Mouse (Mus musculus) liver, embryonic 14.5 days (tissue): ENCODE measurements at regions not wholly inside any gene's neighbourhood (a gene's known extent, or its start where the extent isn't known, plus 50 kb on each side); places are given as distances from the start of the nearest gene placed in this dataset.

Experiments
- ATAC-seq: fragments of 200-750 bp; cut with Nextera tagmentation; 2 replicates; pipeline ENCODE4 v1.8.0; 2017; ENCODE audit warnings: moderate number of reproducible peaks, mild to moderate bottlenecking, moderate library complexity; ENCODE audit not compliant: insufficient read depth
- DNase-seq, 3 experiments: peaks; one replicate each; pipeline ENCODE4 v3.0.0-alpha.2; 2012 to 2013; ENCODE audit warnings: low read depth in 3 of 3, low spot score in 3 of 3
- H3K27ac ChIP-seq: fragments of 300-500 bp; sonication (generic); 2 replicates; pipeline ENCODE4 v1.5.1; 2014; ENCODE audit warnings: moderate library complexity, mild to moderate bottlenecking, control low read depth, inconsistent platforms
- H3K27me3 ChIP-seq: fragments of 300-500 bp; sonication (generic); 2 replicates; pipeline ENCODE4 v1.6.1; 2014; ENCODE audit warnings: mild to moderate bottlenecking, low read length, moderate library complexity; ENCODE audit not compliant: control insufficient read depth, insufficient read depth
- H3K36me3 ChIP-seq: fragments of 300-500 bp; sonication (generic); replicated peaks from 2 replicates; pipeline ENCODE4 v1.6.1; 2014; ENCODE audit warnings: low read depth; ENCODE audit not compliant: control insufficient read depth, insufficient read depth
- H3K4me1 ChIP-seq, 2 experiments: fragments of 200-500 bp in 1 of 2; fragments of 300-500 bp in 1 of 2; sonication (generic) in 1 of 2; replicated peaks; 2 replicates each; pipeline ENCODE4 v1.6.1; 2012 to 2014; ENCODE audit warnings: antibody characterized with exemption in 1 of 2, inconsistent platforms in 1 of 2, low read length in 1 of 2; ENCODE audit not compliant: control insufficient read depth in 2 of 2, insufficient read depth in 2 of 2
- H3K4me2 ChIP-seq: fragments of 300-500 bp; sonication (generic); 2 replicates; pipeline ENCODE4 v1.6.1; 2014; ENCODE audit warnings: low read depth, mild to moderate bottlenecking, control low read depth, moderate library complexity
- H3K4me3 ChIP-seq, 2 experiments: fragments of 200-500 bp in 1 of 2; fragments of 300-500 bp in 1 of 2; sonication (generic) in 1 of 2; 2 replicates each; pipeline ENCODE4 v1.5.1; 2012 to 2014; ENCODE audit warnings: low read depth in 2 of 2, low read length in 2 of 2, mild to moderate bottlenecking in 2 of 2, control low read depth in 1 of 2, inconsistent platforms in 1 of 2, moderate library complexity in 1 of 2; ENCODE audit not compliant: insufficient read depth in 1 of 2
- H3K9ac ChIP-seq: fragments of 300-500 bp; sonication (generic); replicated peaks from 2 replicates; pipeline ENCODE4 v1.6.1; 2014; ENCODE audit warnings: mild to moderate bottlenecking, control low read depth, moderate library complexity
- H3K9me3 ChIP-seq: fragments of 300-500 bp; sonication (generic); 2 replicates; pipeline ENCODE4 v1.6.1; 2016; ENCODE audit warnings: low read length, mixed read lengths; ENCODE audit not compliant: control insufficient read depth
- CTCF ChIP-seq: IDR thresholded peaks from 2 replicates; pipeline ENCODE4 v1.5.1; 2016; ENCODE audit warnings: antibody characterized with exemption, low read depth, control low read depth
- EP300 ChIP-seq: IDR thresholded peaks from 2 replicates; pipeline ENCODE4 v1.6.1; 2016; ENCODE audit warnings: antibody characterized with exemption, low read depth
- WGBS: fragments of 180-500 bp; shearing (Covaris S2); extraction: QIAGEN DNeasy Blood & Tissue Kit; methylation state at CpG from one replicate; pipeline ENCODE4 v1.1.7; 2014; ENCODE audit not compliant: insufficient replicate concordance; 5-methylcytosine and 5-hydroxymethylcytosine counted together

GRCm38 (mm10) chr10:72384826-72385225 is 269.8 kb upstream of the Zwint start:
- Histone ChIP-seq H3K4me1 (no peaks in the 10 kb centered on the region), H3K9me3 (no peaks in the 10 kb centered on the region), H3K27ac (no peak overlapping the region), H3K27me3 (no peaks in the 10 kb centered on the region), H3K36me3 (no peaks in the 10 kb centered on the region), H3K9ac (no peak overlapping the region), H3K4me3 (no peak overlapping the region), H3K4me2 (no peak overlapping the region)
- ATAC-seq: no peak
- TF ChIP-seq EP300 (no peak), CTCF (no peak)
- DNase-seq: no peak
- 33% methylated on average over 1 of the region's 1 CpGs for WGBS

- 58% methylated on average over 1 of the region's 1 CpGs for WGBS
- H3K4me2 ChIP-seq: no peak overlapping the region
- H3K27ac ChIP-seq: no peak overlapping the region
- no peaks in the 10 kb centered on the region for H3K4me1 ChIP-seq
- DNase-seq (no peak), ATAC-seq (no peak)
- no peaks in the 10 kb centered on the region for H3K27me3 ChIP-seq
- TF ChIP-seq EP300 (no peak), CTCF (peak; percentile 27; the same call in 1 of the 2 replicates)
- no peaks in the 10 kb centered on the region for H3K36me3 ChIP-seq
- no peaks in the 10 kb centered on the region for H3K9me3 ChIP-seq
- no peak overlapping the region for H3K4me3 ChIP-seq
- no peak overlapping the region for H3K9ac ChIP-seq
Observed at GRCm38 (mm10) chr10:72391397-72391796, 263.2 kb upstream of the Zwint start.

- no peaks in the 10 kb centered on the region for H3K9me3 ChIP-seq
- WGBS: 65% methylated on average over 12 of the region's 12 CpGs
- no peak for TF ChIP-seq EP300
- no peak for TF ChIP-seq CTCF
Observed at GRCm38 (mm10) chr10:72393279-72394041, 261.2 kb upstream of the Zwint start.

GRCm38 (mm10) chr10:72394367-72394766 is 260.3 kb upstream of the Zwint start:
- H3K9ac ChIP-seq: no peak overlapping the region

More at GRCm38 (mm10) chr10:72393279-72394041, 261.2 kb upstream of the Zwint start:
- Histone ChIP-seq H3K27ac (no peak overlapping the region), H3K4me2 (no peak overlapping the region), H3K4me1 (no peaks in the 10 kb centered on the region), H3K36me3 (no peaks in the 10 kb centered on the region), H3K4me3 (no peak overlapping the region), H3K9ac (no peak overlapping the region), H3K27me3 (no peaks in the 10 kb centered on the region)
- ATAC-seq (no peak), DNase-seq (no peak)

GRCm38 (mm10) chr10:72403290-72403689 is 251.4 kb upstream of the Zwint start:
- Histone ChIP-seq H3K27me3 (no peaks in the 10 kb centered on the region), H3K4me3 (no peak overlapping the region), H3K9me3 (no peaks in the 10 kb centered on the region), H3K4me1 (no peaks in the 10 kb centered on the region), H3K27ac (no peak overlapping the region), H3K9ac (no peak overlapping the region), H3K4me2 (no peak overlapping the region), H3K36me3 (no peaks in the 10 kb centered on the region)
- 52% methylated on average over 4 of the region's 4 CpGs for whole genome bisulfite sequencing
- ATAC-seq (no peak), DNase-seq (no peak)
- no peak for TF ChIP-seq EP300
- no peak for TF ChIP-seq CTCF

More at GRCm38 (mm10) chr10:72394367-72394766, 260.3 kb upstream of the Zwint start:
- no peak overlapping the region for H3K4me3 ChIP-seq
- WGBS: 74% methylated on average over 1 of the region's 1 CpGs
- no peaks in the 10 kb centered on the region for H3K36me3 ChIP-seq
- H3K4me2 ChIP-seq: no peak overlapping the region
- TF ChIP-seq EP300 (no peak), CTCF (no peak)
- H3K27me3 ChIP-seq: no peaks in the 10 kb centered on the region
- ATAC-seq: no peak
- DNase-seq: no peak
- no peaks in the 10 kb centered on the region for H3K9me3 ChIP-seq
- H3K27ac ChIP-seq: no peak overlapping the region
- no peaks in the 10 kb centered on the region for H3K4me1 ChIP-seq
